Mouse (Mus musculus) MEL (cell line): ENCODE results near the gene Camk2b. TPM values are rescaled to one million over a fixed set of nuclear protein-coding genes. Genes with fewer than 3 reads are reported as not detected.

ENCODE experiments used
- DNase-seq: peaks from one replicate; pipeline ENCODE4 v3.0.0; 2011; ENCODE audit warnings: low read depth, low spot score
- H3K27ac ChIP-seq: 2 replicates; pipeline ENCODE4 v1.5.1; 2012; ENCODE audit warnings: low read depth, mild to moderate bottlenecking, control low read depth, low read length, moderate library complexity; ENCODE audit not compliant: control insufficient read depth
- H3K27me3 ChIP-seq, 2 experiments: fragments of 150-350 bp in 1 of 2; sonication (generic) in 1 of 2; 2 replicates each; pipeline ENCODE4 v1.6.1; 2012; ENCODE audit warnings: low read length in 2 of 2, mild to moderate bottlenecking in 2 of 2, improper control_type of control experiment in 1 of 2, moderate library complexity in 1 of 2; ENCODE audit not compliant: insufficient read depth in 2 of 2, control insufficient read depth in 1 of 2
- H3K36me3 ChIP-seq, 2 experiments: 2 replicates each; pipeline ENCODE4 v1.6.1; 2012 to 2014; ENCODE audit warnings: low read length in 2 of 2, improper control_type of control experiment in 1 of 2, inconsistent platforms in 1 of 2, mild to moderate bottlenecking in 1 of 2; ENCODE audit not compliant: insufficient read depth in 2 of 2, control insufficient read depth in 1 of 2
- H3K4me1 ChIP-seq, 2 experiments: fragments of 150-350 bp in 1 of 2; sonication (generic) in 1 of 2; 2 replicates each; pipeline ENCODE4 v1.6.1; 2012; ENCODE audit warnings: low read length in 2 of 2, improper control_type of control experiment in 1 of 2, mild to moderate bottlenecking in 1 of 2; ENCODE audit not compliant: insufficient read depth in 2 of 2, control insufficient read depth in 1 of 2
- H3K4me3 ChIP-seq, 2 experiments: fragments of 150-350 bp in 1 of 2; sonication (generic) in 1 of 2; 2 replicates each; pipeline ENCODE4 v1.5.1; 2012; ENCODE audit warnings: low read depth in 2 of 2, low read length in 2 of 2, mild to moderate bottlenecking in 2 of 2, moderate library complexity in 2 of 2, control low read depth in 1 of 2, improper control_type of control experiment in 1 of 2; ENCODE audit not compliant: control insufficient read depth in 1 of 2, insufficient read depth in 1 of 2
- H3K79me2 ChIP-seq: 2 replicates; pipeline ENCODE4 v1.6.1; 2012; ENCODE audit warnings: mild to moderate bottlenecking, low read length, moderate library complexity; ENCODE audit not compliant: control insufficient read depth, poor library complexity, insufficient read depth
- H3K9ac ChIP-seq: 2 replicates; pipeline ENCODE4 v1.6.1; 2012; ENCODE audit warnings: low read depth, mild to moderate bottlenecking, control low read depth, low read length, moderate library complexity; ENCODE audit not compliant: control insufficient read depth, poor library complexity, severe bottlenecking
- H3K9me3 ChIP-seq: fragments of 150-350 bp; sonication (generic); replicated peaks from 2 replicates; pipeline ENCODE4 v1.6.1; 2012; ENCODE audit warnings: mild to moderate bottlenecking, low read length, improper control_type of control experiment, moderate library complexity; ENCODE audit not compliant: insufficient read depth
- BHLHE40 ChIP-seq: IDR thresholded peaks from 2 replicates; pipeline ENCODE4 v1.6.1; 2012; ENCODE audit warnings: low read depth, mild to moderate bottlenecking, inconsistent platforms, low read length, improper control_type of control experiment, borderline replicate concordance
- CTCF ChIP-seq, 3 experiments: IDR thresholded peaks in 2 of 3; conservative IDR thresholded peaks in 1 of 3; 2 replicates each; pipeline ENCODE4 v1.5.1; 2011 to 2012; ENCODE audit warnings: low read length in 3 of 3, low read depth in 2 of 3, mild to moderate bottlenecking in 2 of 3, improper control_type of control experiment in 1 of 3, inconsistent platforms in 1 of 3, mixed read lengths in 1 of 3, moderate library complexity in 1 of 3; ENCODE audit not compliant: control insufficient read depth in 1 of 3, insufficient read depth in 1 of 3, poor library complexity in 1 of 3, severe bottlenecking in 1 of 3
- E2F4 ChIP-seq: IDR thresholded peaks from 2 replicates; pipeline ENCODE4 v1.6.1; 2011; ENCODE audit warnings: low read depth, low read length, improper control_type of control experiment, borderline replicate concordance
- ELF1 ChIP-seq: IDR thresholded peaks from 2 replicates; pipeline ENCODE4 v1.6.1; 2014; ENCODE audit warnings: low read depth, mild to moderate bottlenecking, inconsistent platforms, low read length, improper control_type of control experiment, moderate library complexity
- GABPA ChIP-seq: IDR thresholded peaks from 2 replicates; pipeline ENCODE4 v1.6.1; 2012; ENCODE audit warnings: low read depth, mild to moderate bottlenecking, inconsistent platforms, low read length, improper control_type of control experiment, moderate library complexity
- GATA1 ChIP-seq: IDR thresholded peaks from 2 replicates; pipeline ENCODE4 v1.6.1; 2011; ENCODE audit warnings: low read depth, low read length, improper control_type of control experiment
- HCFC1 ChIP-seq: IDR thresholded peaks from 2 replicates; pipeline ENCODE4 v1.6.1; 2012; ENCODE audit warnings: low read depth, mild to moderate bottlenecking, inconsistent platforms, low read length, improper control_type of control experiment, moderate library complexity
- KAT2A ChIP-seq: conservative IDR thresholded peaks from 2 replicates; pipeline ENCODE4 v1.6.1; 2012; ENCODE audit warnings: low read depth, low read length, improper control_type of control experiment, inconsistent platforms
- MAFK ChIP-seq: IDR thresholded peaks from 2 replicates; pipeline ENCODE4 v1.6.1; 2011; ENCODE audit warnings: low read depth, mild to moderate bottlenecking, low read length, improper control_type of control experiment, borderline replicate concordance
- MAX ChIP-seq: IDR thresholded peaks from 2 replicates; pipeline ENCODE4 v1.6.1; 2011; ENCODE audit warnings: low read length, improper control_type of control experiment
- MAZ ChIP-seq: IDR thresholded peaks from 2 replicates; pipeline ENCODE4 v1.6.1; 2012; ENCODE audit warnings: low read depth, mild to moderate bottlenecking, inconsistent platforms, low read length, improper control_type of control experiment
- MYB ChIP-seq: IDR thresholded peaks from 2 replicates; pipeline ENCODE4 v1.6.1; 2011; ENCODE audit warnings: mild to moderate bottlenecking, low read depth, low read length, improper control_type of control experiment
- NELFE ChIP-seq: IDR thresholded peaks from 2 replicates; pipeline ENCODE4 v1.6.1; 2011; ENCODE audit warnings: low read depth, low read length, improper control_type of control experiment
- NRF1 ChIP-seq: IDR thresholded peaks from 2 replicates; pipeline ENCODE4 v1.6.1; 2014; ENCODE audit warnings: low read depth, mild to moderate bottlenecking, inconsistent platforms, low read length, improper control_type of control experiment, moderate library complexity; ENCODE audit not compliant: poor library complexity, insufficient read depth, severe bottlenecking
- POLR2A ChIP-seq, 2 experiments: IDR thresholded peaks; 2 replicates each; pipeline ENCODE4 v1.6.1; 2011 to 2012; ENCODE audit warnings: low read length in 2 of 2, mild to moderate bottlenecking in 2 of 2, control low read depth in 1 of 2, improper control_type of control experiment in 1 of 2, low read depth in 1 of 2, moderate library complexity in 1 of 2; ENCODE audit not compliant: control insufficient read depth in 1 of 2, insufficient read depth in 1 of 2, poor library complexity in 1 of 2
- POLR2AphosphoS5 ChIP-seq: IDR thresholded peaks from 2 replicates; pipeline ENCODE4 v1.6.1; 2012; ENCODE audit warnings: low read depth, borderline replicate concordance, mild to moderate bottlenecking, inconsistent platforms, low read length, moderate library complexity, mixed read lengths
- RAD21 ChIP-seq: IDR thresholded peaks from 2 replicates; pipeline ENCODE4 v1.6.1; 2011; ENCODE audit warnings: mild to moderate bottlenecking, low read depth, low read length, improper control_type of control experiment
- SIN3A ChIP-seq: IDR thresholded peaks from 2 replicates; pipeline ENCODE4 v1.6.1; 2012; ENCODE audit warnings: low read length, improper control_type of control experiment, inconsistent platforms
- TBP ChIP-seq: IDR thresholded peaks from 2 replicates; pipeline ENCODE4 v1.8.0; 2011; ENCODE audit warnings: low read depth, low read length, improper control_type of control experiment
- TCF12 ChIP-seq: IDR thresholded peaks from 2 replicates; pipeline ENCODE4 v1.6.1; 2014; ENCODE audit warnings: low read depth, mild to moderate bottlenecking, inconsistent platforms, low read length, improper control_type of control experiment, moderate library complexity
- ZC3H11A ChIP-seq: IDR thresholded peaks from 2 replicates; pipeline ENCODE4 v1.6.1; 2012; ENCODE audit warnings: low read depth, mild to moderate bottlenecking, inconsistent platforms, low read length, improper control_type of control experiment
- ZMIZ1 ChIP-seq: IDR thresholded peaks from 2 replicates; pipeline ENCODE4 v1.6.1; 2012; ENCODE audit warnings: low read depth, mild to moderate bottlenecking, inconsistent platforms, low read length, improper control_type of control experiment, moderate library complexity
- polyA plus RNA-seq, 2 experiments: library from polyadenylated mRNA; stranded (reverse) in 1 of 2; unstranded in 1 of 2; fragments of >175 nt in 1 of 2; fragments of >200 nt in 1 of 2; gene quantifications; 2 replicates each; pipeline versions ENCODE4 v1.2.1 to v1.2.4; 2012; ENCODE audit warnings: low replicate concordance in 2 of 2, low read depth in 1 of 2; ENCODE audit not compliant: insufficient read length in 2 of 2, insufficient read depth in 1 of 2, missing spikeins in 1 of 2
- total RNA-seq: library from RNA; depleted of rRNA; stranded (reverse); fragments of 300-350 nt; gene quantifications from 2 replicates; pipeline ENCODE4 v1.2.3, GENCODE M21; 2012

Camk2b gene
- total and polyA plus RNA-seq, 3 experiments: 0.04 TPM; not detected in 1

GRCm38 (mm10) chr11:5981323-5981722 is 84.8 kb downstream of the Camk2b start:
- no peaks in the 10 kb centered on the region for H3K4me1 ChIP-seq
- no peak overlapping the region for H3K4me3 ChIP-seq
- TF ChIP-seq MAFK (no peak), NELFE (no peak), E2F4 (no peak), MAX (no peak), ZMIZ1 (no peak), SIN3A (no peak), RAD21 (no peak), TBP (no peak), MYB (no peak), TCF12 (no peak), GATA1 (no peak), GABPA (no peak), BHLHE40 (no peak), CTCF (IDR thresholded peaks at IDR 0.05 in 2 of 3, conservative IDR thresholded peaks at IDR 0.05 in 1 of 3; ENCODE audit: control insufficient read depth in 1 of 3, insufficient read depth in 1 of 3, low read depth in 2 of 3, low read length in 3 of 3, poor library complexity in 1 of 3, severe bottlenecking in 1 of 3) (no peak), KAT2A (no peak), HCFC1 (no peak), POLR2AphosphoS5 (no peak), MAZ (no peak), NRF1 (no peak)
- no peak overlapping the region for H3K27ac ChIP-seq
- H3K79me2 ChIP-seq: no peaks in the 10 kb centered on the region
- H3K9me3 ChIP-seq: no peaks in the 10 kb centered on the region
- no peaks in the 10 kb centered on the region; a peak in 1 of 4 replicates for H3K27me3 ChIP-seq
- no peak for DNase-seq
- no peak overlapping the region for H3K9ac ChIP-seq
- H3K36me3 ChIP-seq: no peaks in the 10 kb centered on the region

GRCm38 (mm10) chr11:5980561-5980960 is 85.6 kb downstream of the Camk2b start:
- Histone ChIP-seq H3K9me3 (no peaks in the 10 kb centered on the region), H3K27ac (no peak overlapping the region), H3K36me3 (no peaks in the 10 kb centered on the region), H3K27me3 (no peaks in the 10 kb centered on the region), H3K4me3 (no peak overlapping the region), H3K9ac (no peak overlapping the region), H3K79me2 (no peaks in the 10 kb centered on the region), H3K4me1 (no peaks in the 10 kb centered on the region)
- no peak for TF ChIP-seq ZMIZ1
- no peak for TF ChIP-seq HCFC1
- TF ChIP-seq POLR2A (IDR thresholded peaks at IDR 0.05; ENCODE audit: control insufficient read depth in 1 of 2, insufficient read depth in 1 of 2, low read depth in 1 of 2, low read length in 2 of 2, poor library complexity in 1 of 2): no peak
- TF ChIP-seq NRF1: no peak
- no peak for TF ChIP-seq ELF1
- TF ChIP-seq ZC3H11A: no peak
- DNase-seq: no peak
